Mouse (Mus musculus) inflammation-experienced regulatory T-cells, adult 6 months (primary cell): ENCODE data around the gene Plvap. TPM values are rescaled to one million over a fixed set of nuclear protein-coding genes. Genes with fewer than 3 reads are reported as not detected.

Experiments used
- ATAC-seq: one replicate; pipeline ENCODE4 v1.8.0; 2017
- polyA plus RNA-seq, 3 experiments: library from polyadenylated mRNA; unstranded; fragments of 100-300 nt; shearing (Covaris generic); gene quantifications; one replicate each; pipeline ENCODE4 v1.2.1; 2017

Gene Plvap
- polyA plus RNA-seq, 3 experiments from 2014 or later: not detected

GRCm38 (mm10) chr8:71526272-71526671 is 14.7 kb upstream of the Plvap start:
- ATAC-seq: no peak

- ATAC-seq: no peak
Observed at GRCm38 (mm10) chr8:71525226-71526050, 13.9 kb upstream of the Plvap start, which contains the start of gene Ccdc194. Gene Ccdc194 (minus strand): TSS chr8:71525711.

DNA sequence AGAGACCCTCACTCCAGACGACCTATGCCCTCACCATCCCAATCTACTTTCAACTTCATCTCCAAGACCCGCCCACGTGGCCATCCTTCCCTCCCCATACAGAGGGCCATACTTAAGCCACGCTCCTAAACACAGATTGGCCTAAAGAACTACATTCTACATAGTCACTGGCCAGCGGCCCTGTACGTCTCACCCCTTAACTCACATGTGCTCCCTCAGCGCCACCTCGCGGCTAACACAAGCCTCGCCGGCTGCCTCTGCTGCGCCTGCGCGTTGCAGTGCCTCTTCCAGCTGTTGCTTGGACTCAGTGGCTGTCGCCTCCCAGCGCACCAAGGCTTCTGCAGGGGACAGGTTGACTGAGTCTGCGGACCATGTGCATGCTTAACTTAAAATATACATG is 10.1 kb upstream of the Plvap start:
- peak; percentile 85 for ATAC-seq

- ATAC-seq: peak; percentile 76
Observed at GRCm38 (mm10) chr8:71519037-71519825, 7.7 kb upstream of the Plvap start.

DNA sequence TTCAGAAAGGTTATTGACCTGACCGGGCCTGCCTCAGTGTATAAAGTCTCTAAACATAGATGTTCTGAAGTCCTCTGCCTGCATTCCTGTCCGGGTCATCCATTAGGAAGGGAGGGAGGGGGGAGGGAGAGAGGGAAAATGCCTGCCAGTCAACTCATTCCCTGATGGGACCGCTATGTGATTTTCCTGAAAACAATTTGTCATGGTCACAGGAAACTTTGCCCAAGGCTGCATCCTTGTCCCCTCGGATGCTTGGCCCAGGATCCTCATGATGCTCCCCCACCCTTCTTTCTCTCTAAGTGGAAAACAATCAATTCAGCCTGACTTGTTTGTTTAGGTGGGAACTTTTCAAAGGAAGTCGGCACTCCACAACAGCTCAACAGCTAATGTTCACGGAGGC is 5.2 kb upstream of the Plvap start:
- no peak for ATAC-seq

DNA sequence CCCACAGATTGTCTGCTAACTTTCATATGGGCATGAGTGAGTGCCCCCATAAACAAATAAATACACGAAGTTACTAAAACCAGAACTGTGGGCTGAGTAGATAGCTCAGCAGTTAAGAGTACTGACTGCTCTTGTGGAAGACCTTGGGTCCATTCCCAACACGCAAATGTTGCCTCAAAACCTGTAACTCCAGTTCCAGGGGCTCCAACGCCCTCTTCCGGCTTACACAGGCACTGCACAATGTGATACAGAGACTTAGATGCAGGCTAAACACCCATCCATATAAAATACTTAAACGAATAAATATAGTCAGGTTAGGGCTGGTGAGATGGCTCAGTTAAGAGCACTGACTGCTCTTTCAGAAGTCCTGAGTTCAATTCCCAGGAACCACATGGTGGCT is 3.5 kb upstream of the Plvap start:
- ATAC-seq: no peak

DNA sequence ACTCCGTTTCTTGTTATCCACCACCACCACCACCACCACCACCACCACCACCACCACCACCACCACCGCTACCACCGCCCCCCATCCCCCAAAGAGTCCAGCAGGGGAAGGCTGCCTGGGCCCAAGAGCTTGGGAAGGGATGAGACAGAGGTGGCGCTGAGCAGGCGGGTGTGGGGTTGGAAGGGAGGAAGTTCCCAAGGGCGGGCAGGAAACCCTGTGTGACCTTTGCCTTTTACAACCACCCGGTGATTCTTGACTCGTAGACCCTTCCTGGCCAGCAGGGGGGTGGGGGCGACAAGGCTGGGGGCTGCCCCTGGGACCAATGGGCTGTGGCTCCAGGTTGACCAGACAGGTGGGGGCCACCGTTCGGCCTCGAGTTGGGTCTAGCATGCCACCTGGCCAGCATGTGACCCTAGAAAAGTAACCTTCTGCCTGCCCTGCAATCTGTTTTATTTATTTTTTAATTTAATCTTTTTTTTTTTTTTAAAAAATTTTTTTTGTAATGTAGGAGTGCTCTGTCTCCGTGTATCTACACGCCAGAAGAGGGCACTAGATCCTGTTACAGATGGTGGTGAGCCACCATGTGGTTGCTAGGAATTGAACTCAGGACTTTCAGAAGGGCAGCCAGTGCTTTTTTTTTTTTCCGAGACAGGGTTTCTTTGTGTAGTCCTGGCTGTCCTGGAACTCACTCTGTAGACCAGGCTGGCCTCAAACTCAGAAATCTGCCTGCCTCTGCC is 1.6 kb upstream of the Plvap start:
- no peak for ATAC-seq

DNA sequence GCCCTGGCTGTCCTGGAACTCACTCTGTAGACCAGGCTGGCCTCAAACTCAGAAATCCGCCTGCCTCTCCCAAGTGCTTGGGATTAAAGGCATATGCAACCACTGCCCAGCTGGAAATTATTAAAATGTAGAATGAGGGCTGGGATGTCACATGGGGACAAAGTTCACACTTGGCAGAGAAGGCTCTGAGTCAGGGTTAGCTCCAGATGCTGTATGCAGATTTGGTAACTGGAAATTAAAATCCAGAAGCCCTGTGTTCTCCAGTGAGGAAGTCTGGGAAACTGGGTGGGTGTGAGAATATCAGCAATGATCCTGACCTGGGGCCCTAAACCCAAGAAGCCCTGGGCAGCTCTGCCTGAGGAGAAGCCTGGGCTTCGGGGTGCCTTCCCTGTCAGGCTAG is 2.2 kb downstream of the Plvap start:
- ATAC-seq: no peak

GRCm38 (mm10) chr8:71507589-71508104 is 3.9 kb downstream of the Plvap start:
- ATAC-seq: no peak

GRCm38 (mm10) chr8:71505979-71506378 is 5.6 kb downstream of the Plvap start:
- no peak for ATAC-seq

- no peak for ATAC-seq
Observed at GRCm38 (mm10) chr8:71505326-71505725, 6.2 kb downstream of the Plvap start.

GRCm38 (mm10) chr8:71504349-71504748 is 7.2 kb downstream of the Plvap start:
- no peak for ATAC-seq

GRCm38 (mm10) chr8:71498816-71499690 is 12.5 kb downstream of the Plvap start:
- no peak for ATAC-seq

- ATAC-seq: no peak
Observed at GRCm38 (mm10) chr8:71497881-71498501, 13.6 kb downstream of the Plvap start.

- ATAC-seq: no peak
Observed at GRCm38 (mm10) chr8:71497077-71497645, 14.4 kb downstream of the Plvap start.

- ATAC-seq: no peak
Observed at GRCm38 (mm10) chr8:71496481-71496880, 15.1 kb downstream of the Plvap start.

- no peak for ATAC-seq
Observed at GRCm38 (mm10) chr8:71495811-71496210, 15.7 kb downstream of the Plvap start.

GRCm38 (mm10) chr8:71495039-71495438 is 16.5 kb downstream of the Plvap start:
- peak; percentile 69 for ATAC-seq

GRCm38 (mm10) chr8:71488454-71488853 is 23.1 kb downstream of the Plvap start:
- peak; percentile 88 for ATAC-seq

GRCm38 (mm10) chr8:71487691-71488445 is 23.7 kb downstream of the Plvap start, which contains the start of gene Gtpbp3:
Gene Gtpbp3 (plus strand): TSS chr8:71488103.
- ATAC-seq: peak; percentile 37
